Mouse (Mus musculus): ENCODE measurements at regions not wholly inside any gene's neighbourhood (a gene's known extent, or its start where the extent isn't known, plus 50 kb on each side); places are given as distances from the start of the nearest gene placed in this dataset.
"Not testable (repeated sequence)": the region's sequence is repeated elsewhere in the genome, so short reads cannot be mapped to it uniquely, and the experiment has no call there.

DNA sequence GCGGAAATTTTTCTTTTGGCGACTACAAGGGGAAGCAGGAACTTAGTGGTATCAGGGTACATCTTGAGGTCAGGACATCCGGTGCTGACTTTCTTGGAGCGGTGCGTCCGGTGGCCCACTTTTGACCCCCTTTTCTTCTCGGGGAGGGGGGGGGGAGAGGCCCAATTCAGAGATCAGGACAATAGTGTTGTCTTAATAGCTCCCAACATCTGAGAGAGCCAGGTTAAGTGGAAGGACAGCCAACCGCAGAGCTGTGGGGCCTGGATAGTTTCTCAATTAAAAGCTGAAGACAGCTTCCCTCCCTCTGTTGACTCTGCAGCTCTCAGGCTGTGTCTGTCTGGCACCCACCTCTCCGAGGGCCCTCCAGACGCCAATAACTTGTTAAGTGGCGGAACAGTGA is 125.8 kb upstream of the A430005L14Rik start:
- not testable (repeated sequence) for H3K36me3 ChIP-seq (ENCODE audit: control insufficient read depth, insufficient read depth, low read length); H3K27me3 ChIP-seq (replicated peaks; ENCODE audit: control insufficient read depth, insufficient read depth, low read length); H3K9ac ChIP-seq (ENCODE audit: low read depth, low read length); H3K4me2 ChIP-seq (ENCODE audit: low read depth, low read length); H3K4me1 ChIP-seq (ENCODE audit: control insufficient read depth, insufficient read depth, low read length); H3K27ac ChIP-seq (replicated peaks; ENCODE audit: low read depth, low read length); H3K9me3 ChIP-seq (ENCODE audit: control insufficient read depth, low read length); ATAC-seq (ENCODE audit: low read depth); H3K4me3 ChIP-seq (ENCODE audit: low read depth, low read length); DNase-seq (ENCODE audit: low spot score)
- 80% methylated on average over 10 of the region's 11 CpGs for WGBS

GRCm38 (mm10) chr4:153832151-153832550 is 124.9 kb upstream of the A430005L14Rik start:
- Histone ChIP-seq H3K36me3 (ENCODE audit: control insufficient read depth, insufficient read depth, low read length) (no peaks in the 10 kb centered on the region), H3K9me3 (ENCODE audit: control insufficient read depth, low read length) (no peaks in the 10 kb centered on the region), H3K4me3 (ENCODE audit: low read depth, low read length) (no peak overlapping the region), H3K4me2 (ENCODE audit: low read depth, low read length) (no peak overlapping the region), H3K9ac (ENCODE audit: low read depth, low read length) (no peak overlapping the region), H3K27ac (replicated peaks; ENCODE audit: low read depth, low read length) (no peak overlapping the region), H3K4me1 (ENCODE audit: control insufficient read depth, insufficient read depth, low read length) (no peaks in the 10 kb centered on the region), H3K27me3 (replicated peaks; ENCODE audit: control insufficient read depth, insufficient read depth, low read length) (no peaks in the 10 kb centered on the region)
- DNase-seq (ENCODE audit: low spot score) (no peak), ATAC-seq (ENCODE audit: low read depth) (no peak)
- 69% methylated on average over 2 of the region's 2 CpGs for WGBS

DNA sequence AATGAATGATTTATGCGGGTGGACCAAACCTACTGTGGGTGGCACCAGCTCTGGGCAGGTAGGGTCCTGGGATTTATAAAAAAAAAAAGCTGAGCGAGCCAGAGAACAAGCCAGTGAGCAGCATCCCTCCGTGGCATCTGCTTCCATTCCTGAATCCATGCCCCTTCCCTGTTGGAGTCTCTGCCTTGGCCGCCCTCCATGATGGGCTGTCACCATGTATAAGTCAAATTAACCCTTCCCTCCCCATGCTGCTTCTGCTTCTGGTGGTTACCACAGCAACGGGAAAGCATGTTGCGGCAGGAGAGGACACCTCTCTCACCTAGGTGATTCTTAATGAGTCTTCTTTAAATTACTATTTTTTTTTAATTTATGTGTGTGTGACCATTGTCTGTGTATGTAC is 112.3 kb upstream of the A430005L14Rik start:
- WGBS: 69% methylated on average over 6 of the region's 6 CpGs
- Histone ChIP-seq H3K36me3 (ENCODE audit: control insufficient read depth, insufficient read depth, low read length) (no peaks in the 10 kb centered on the region), H3K4me1 (ENCODE audit: control insufficient read depth, insufficient read depth, low read length) (no peaks in the 10 kb centered on the region), H3K4me2 (ENCODE audit: low read depth, low read length) (no peak overlapping the region), H3K27ac (replicated peaks; ENCODE audit: low read depth, low read length) (no peak overlapping the region), H3K9me3 (ENCODE audit: control insufficient read depth, low read length) (no peaks in the 10 kb centered on the region), H3K27me3 (replicated peaks; ENCODE audit: control insufficient read depth, insufficient read depth, low read length) (no peaks in the 10 kb centered on the region), H3K9ac (ENCODE audit: low read depth, low read length) (no peak overlapping the region), H3K4me3 (ENCODE audit: low read depth, low read length) (no peak overlapping the region)
- ATAC-seq (ENCODE audit: low read depth): no peak
- DNase-seq (ENCODE audit: low spot score): no peak

DNA sequence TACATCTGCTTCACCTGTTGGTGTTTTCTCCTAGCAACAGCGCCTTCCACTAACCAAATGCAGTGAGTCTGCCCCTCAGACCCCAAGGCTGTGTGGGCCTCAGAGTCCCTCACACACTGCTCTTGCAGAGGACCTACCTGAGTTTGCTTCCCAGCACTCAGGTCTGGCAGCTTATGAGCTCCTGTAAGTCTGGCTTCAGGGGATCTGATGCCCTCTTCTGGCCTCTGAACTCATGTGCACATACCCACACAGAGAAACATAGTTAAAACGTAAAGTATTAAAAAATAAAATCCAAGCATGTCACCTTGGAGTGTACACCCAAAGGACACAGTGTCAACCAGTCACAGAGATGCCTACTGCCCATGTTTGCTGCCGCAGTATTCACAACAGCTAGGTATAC is 108.8 kb upstream of the A430005L14Rik start:
- H3K4me2 ChIP-seq (ENCODE audit: low read depth, low read length): no peak overlapping the region
- ATAC-seq (ENCODE audit: low read depth) (no peak), DNase-seq (ENCODE audit: low spot score) (no peak)
- H3K36me3 ChIP-seq (ENCODE audit: control insufficient read depth, insufficient read depth, low read length): no peaks in the 10 kb centered on the region
- no peaks in the 10 kb centered on the region for H3K9me3 ChIP-seq (ENCODE audit: control insufficient read depth, low read length)
- H3K27ac ChIP-seq (replicated peaks; ENCODE audit: low read depth, low read length): no peak overlapping the region
- H3K4me1 ChIP-seq (ENCODE audit: control insufficient read depth, insufficient read depth, low read length): no peaks in the 10 kb centered on the region
- no peaks in the 10 kb centered on the region for H3K27me3 ChIP-seq (replicated peaks; ENCODE audit: control insufficient read depth, insufficient read depth, low read length)
- 66% methylated on average over 3 of the region's 3 CpGs for WGBS
- no peak overlapping the region for H3K4me3 ChIP-seq (ENCODE audit: low read depth, low read length)
- H3K9ac ChIP-seq (ENCODE audit: low read depth, low read length): no peak overlapping the region

- no peak overlapping the region for H3K27ac ChIP-seq (replicated peaks; ENCODE audit: low read depth, low read length)
- H3K4me3 ChIP-seq (ENCODE audit: low read depth, low read length): no peak overlapping the region
- no peaks in the 10 kb centered on the region for H3K9me3 ChIP-seq (ENCODE audit: control insufficient read depth, low read length)
- DNase-seq (ENCODE audit: low spot score) (no peak), ATAC-seq (ENCODE audit: low read depth) (no peak)
- WGBS: 61% methylated on average over 11 of the region's 11 CpGs
- H3K9ac ChIP-seq (ENCODE audit: low read depth, low read length): no peak overlapping the region
- H3K36me3 ChIP-seq (ENCODE audit: control insufficient read depth, insufficient read depth, low read length): no peaks in the 10 kb centered on the region
- no peaks in the 10 kb centered on the region for H3K27me3 ChIP-seq (replicated peaks; ENCODE audit: control insufficient read depth, insufficient read depth, low read length)
- no peak overlapping the region for H3K4me2 ChIP-seq (ENCODE audit: low read depth, low read length)
- H3K4me1 ChIP-seq (ENCODE audit: control insufficient read depth, insufficient read depth, low read length): no peaks in the 10 kb centered on the region
Observed at GRCm38 (mm10) chr4:153850186-153850585, 106.9 kb upstream of the A430005L14Rik start.

GRCm38 (mm10) chr4:153854084-153854747 is 102.8 kb upstream of the A430005L14Rik start:
- no peaks in the 10 kb centered on the region for H3K36me3 ChIP-seq (ENCODE audit: control insufficient read depth, insufficient read depth, low read length)
- no peak for ATAC-seq (ENCODE audit: low read depth)

DNA sequence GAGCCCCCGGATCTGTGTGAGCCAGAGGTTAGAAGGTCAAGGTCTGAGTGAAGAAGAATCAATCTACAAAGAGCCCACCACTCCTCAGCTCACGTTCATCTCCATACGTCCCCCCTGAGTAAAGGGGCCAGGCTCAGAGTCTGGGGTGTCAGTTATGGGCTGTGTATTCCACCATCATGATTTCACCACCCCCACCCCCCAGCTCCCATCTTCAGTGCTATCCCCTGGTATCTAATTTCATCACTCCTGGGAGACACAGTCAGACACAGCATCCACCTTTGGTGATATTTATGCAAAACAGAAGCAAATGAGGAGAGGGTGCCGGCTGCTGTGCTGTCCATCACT is 102.3 kb upstream of the A430005L14Rik start:
- H3K4me3 ChIP-seq (ENCODE audit: low read depth, low read length): no peak overlapping the region
- H3K36me3 ChIP-seq (ENCODE audit: control insufficient read depth, insufficient read depth, low read length): no peaks in the 10 kb centered on the region
- no peak for DNase-seq (ENCODE audit: low spot score)
- no peak for ATAC-seq (ENCODE audit: low read depth)
- 45% methylated on average over 4 of the region's 4 CpGs for whole genome bisulfite sequencing
- no peaks in the 10 kb centered on the region for H3K27me3 ChIP-seq (replicated peaks; ENCODE audit: control insufficient read depth, insufficient read depth, low read length)
- no peak overlapping the region for H3K4me2 ChIP-seq (ENCODE audit: low read depth, low read length)
- no peak overlapping the region for H3K9ac ChIP-seq (ENCODE audit: low read depth, low read length)
- no peak overlapping the region for H3K27ac ChIP-seq (replicated peaks; ENCODE audit: low read depth, low read length)
- H3K4me1 ChIP-seq (ENCODE audit: control insufficient read depth, insufficient read depth, low read length): no peaks in the 10 kb centered on the region
- H3K9me3 ChIP-seq (ENCODE audit: control insufficient read depth, low read length): no peaks in the 10 kb centered on the region

More at GRCm38 (mm10) chr4:153854084-153854747, 102.8 kb upstream of the A430005L14Rik start:
- H3K27me3 ChIP-seq (replicated peaks; ENCODE audit: control insufficient read depth, insufficient read depth, low read length): no peaks in the 10 kb centered on the region
- WGBS: 62% methylated on average over 9 of the region's 9 CpGs
- no peaks in the 10 kb centered on the region for H3K9me3 ChIP-seq (ENCODE audit: control insufficient read depth, low read length)
- H3K4me2 ChIP-seq (ENCODE audit: low read depth, low read length): no peak overlapping the region
- no peak for DNase-seq (ENCODE audit: low spot score)
- no peak overlapping the region for H3K4me3 ChIP-seq (ENCODE audit: low read depth, low read length)
- H3K4me1 ChIP-seq (ENCODE audit: control insufficient read depth, insufficient read depth, low read length): no peaks in the 10 kb centered on the region
- no peak overlapping the region for H3K27ac ChIP-seq (replicated peaks; ENCODE audit: low read depth, low read length)
- no peak overlapping the region for H3K9ac ChIP-seq (ENCODE audit: low read depth, low read length)

DNA sequence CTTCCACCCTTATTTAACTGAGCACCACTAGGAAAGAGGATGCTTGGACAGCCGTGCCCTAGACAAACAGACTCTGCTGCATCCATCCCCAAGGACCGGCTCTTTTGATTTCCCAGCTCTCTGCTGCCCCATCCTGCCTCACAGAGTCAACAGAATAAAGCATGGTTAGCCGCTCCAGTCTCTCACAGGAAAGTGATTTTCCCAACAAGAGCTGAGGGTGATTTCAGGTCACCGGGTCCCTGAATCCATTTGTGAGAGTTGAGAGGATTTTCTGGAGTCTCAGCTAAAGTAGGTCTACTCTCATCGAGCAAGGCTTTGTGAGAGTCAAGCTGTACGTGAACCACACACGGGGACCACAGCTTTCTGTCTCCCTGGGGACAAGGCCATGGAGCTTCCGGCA is 95.6 kb upstream of the A430005L14Rik start:
- ATAC-seq (ENCODE audit: low read depth): no peak
- Histone ChIP-seq H3K4me3 (ENCODE audit: low read depth, low read length) (no peak overlapping the region), H3K9ac (ENCODE audit: low read depth, low read length) (no peak overlapping the region), H3K27ac (replicated peaks; ENCODE audit: low read depth, low read length) (no peak overlapping the region), H3K4me1 (ENCODE audit: control insufficient read depth, insufficient read depth, low read length) (no peaks in the 10 kb centered on the region), H3K4me2 (ENCODE audit: low read depth, low read length) (no peak overlapping the region), H3K27me3 (replicated peaks; ENCODE audit: control insufficient read depth, insufficient read depth, low read length) (no peaks in the 10 kb centered on the region), H3K36me3 (ENCODE audit: control insufficient read depth, insufficient read depth, low read length) (no peaks in the 10 kb centered on the region), H3K9me3 (ENCODE audit: control insufficient read depth, low read length) (no peaks in the 10 kb centered on the region)
- DNase-seq (ENCODE audit: low spot score): no peak
- 57% methylated on average over 8 of the region's 8 CpGs for WGBS

DNA sequence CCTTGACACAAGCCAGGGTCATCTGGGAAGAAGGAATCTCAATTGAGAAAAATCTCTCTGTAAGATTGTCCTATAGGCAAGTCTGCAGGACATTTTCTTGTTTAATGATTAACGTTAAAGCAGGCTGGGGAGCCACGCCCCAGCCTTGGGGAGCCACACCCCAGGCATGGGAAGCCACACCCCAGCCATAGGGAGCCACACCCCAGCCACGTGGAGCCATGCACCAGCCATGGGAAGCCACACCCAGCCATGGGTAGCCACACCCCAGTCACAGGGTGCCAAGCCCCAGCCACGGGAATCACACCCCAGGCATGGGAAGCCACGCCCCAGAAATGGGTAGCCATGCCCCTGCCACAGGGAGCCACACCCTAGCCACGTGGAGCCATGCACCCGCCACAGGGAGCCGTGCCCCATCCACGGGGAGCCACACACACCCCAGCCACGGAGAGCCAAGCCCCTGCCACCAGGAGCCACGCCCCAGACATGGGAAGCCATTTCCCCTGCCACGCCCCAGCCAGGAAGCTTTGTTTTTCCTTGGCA is 94.8 kb upstream of the A430005L14Rik start:
- H3K27me3 ChIP-seq (replicated peaks; ENCODE audit: control insufficient read depth, insufficient read depth, low read length): no peaks in the 10 kb centered on the region
- H3K4me1 ChIP-seq (ENCODE audit: control insufficient read depth, insufficient read depth, low read length): no peaks in the 10 kb centered on the region
- no peak overlapping the region for H3K9ac ChIP-seq (ENCODE audit: low read depth, low read length)
- no peak overlapping the region for H3K4me2 ChIP-seq (ENCODE audit: low read depth, low read length)
- H3K9me3 ChIP-seq (ENCODE audit: control insufficient read depth, low read length): no peaks in the 10 kb centered on the region
- DNase-seq (ENCODE audit: low spot score) (no peak), ATAC-seq (ENCODE audit: low read depth) (no peak)
- no peak overlapping the region for H3K4me3 ChIP-seq (ENCODE audit: low read depth, low read length)
- no peak overlapping the region for H3K27ac ChIP-seq (replicated peaks; ENCODE audit: low read depth, low read length)
- 71% methylated on average over 12 of the region's 12 CpGs for WGBS
- no peaks in the 10 kb centered on the region for H3K36me3 ChIP-seq (ENCODE audit: control insufficient read depth, insufficient read depth, low read length)

Measured in embryonic facial prominence, embryonic 14.5 days (tissue).